Mouse (Mus musculus) adrenal gland, postnatal 36 days (tissue): ENCODE measurements around the gene Utrn. TPM values are rescaled to one million over a fixed set of nuclear protein-coding genes. Genes with fewer than 3 reads are reported as not detected.
A peak's percentile ranks its signal among the peaks of the same experiment; 100 is the strongest.

Experiments
- DNase-seq, 2 experiments: peaks; one replicate each; pipeline ENCODE4 v3.0.0; 2021; ENCODE audit warnings: mixed read lengths in 1 of 2
- total RNA-seq, 2 experiments: library from RNA; stranded (reverse); gene quantifications; 2 replicates each; pipeline ENCODE4 v1.2.3; 2021

Utrn gene
- total RNA-seq, 2 experiments from 2014 or later, result 98.5 to 102 TPM

- no peak for DNase-seq
These were observed 277.2 kb downstream of the Utrn start for GRCm38 (mm10) chr10:12591946-12592345.

GRCm38 (mm10) chr10:12588051-12588450 is 281.1 kb downstream of the Utrn start:
- no peak for DNase-seq

GRCm38 (mm10) chr10:12587318-12587717 is 281.8 kb downstream of the Utrn start:
- no peak for DNase-seq

- DNase-seq, result no peak
These were observed 282.3 kb downstream of the Utrn start for GRCm38 (mm10) chr10:12586825-12587224.

GRCm38 (mm10) chr10:12586200-12586599 is 283.0 kb downstream of the Utrn start:
- no peak for DNase-seq

- DNase-seq, result no peak
These were observed 285.7 kb downstream of the Utrn start for GRCm38 (mm10) chr10:12583473-12583872.

- DNase-seq, result no peak
These were observed 290.1 kb downstream of the Utrn start for GRCm38 (mm10) chr10:12579048-12579447.

- no peak for DNase-seq
These were observed 293.2 kb downstream of the Utrn start for GRCm38 (mm10) chr10:12575849-12576435.

- DNase-seq, result no peak
These were observed 294.4 kb downstream of the Utrn start for GRCm38 (mm10) chr10:12574760-12575159.

- peak; percentile 16 to 32 for DNase-seq
These were observed 295.6 kb downstream of the Utrn start for GRCm38 (mm10) chr10:12573601-12574000.

- DNase-seq, result no peak
These were observed 296.4 kb downstream of the Utrn start for GRCm38 (mm10) chr10:12572759-12573158.

- DNase-seq, result no peak
These were observed 304.7 kb downstream of the Utrn start for GRCm38 (mm10) chr10:12564425-12564824.

GRCm38 (mm10) chr10:12558810-12559209 is 310.4 kb downstream of the Utrn start:
- DNase-seq, result no peak

GRCm38 (mm10) chr10:12554090-12554718 is 315.0 kb downstream of the Utrn start:
- no peak for DNase-seq

GRCm38 (mm10) chr10:12552890-12553278 is 316.3 kb downstream of the Utrn start:
- no peak for DNase-seq

- no peak for DNase-seq
These were observed 316.8 kb downstream of the Utrn start for GRCm38 (mm10) chr10:12552196-12552889.

GRCm38 (mm10) chr10:12551735-12552134 is 317.4 kb downstream of the Utrn start:
- DNase-seq, result no peak

- no peak for DNase-seq
These were observed 319.1 kb downstream of the Utrn start for GRCm38 (mm10) chr10:12549945-12550540.

- no peak for DNase-seq
These were observed 319.9 kb downstream of the Utrn start for GRCm38 (mm10) chr10:12549261-12549660.

GRCm38 (mm10) chr10:12548616-12549084 is 320.5 kb downstream of the Utrn start:
- DNase-seq, result peak; percentile 30 to 62

- DNase-seq, result no peak
These were observed 322.0 kb downstream of the Utrn start for GRCm38 (mm10) chr10:12547037-12547625.

- no peak for DNase-seq
These were observed 323.7 kb downstream of the Utrn start for GRCm38 (mm10) chr10:12545440-12545839.

- DNase-seq, result no peak
These were observed 327.4 kb downstream of the Utrn start for GRCm38 (mm10) chr10:12541757-12542156.
